Mouse (Mus musculus) limb, embryonic 14.5 days (tissue): ENCODE measurements around the gene Armc6. TPM values are rescaled to one million over a fixed set of nuclear protein-coding genes. Genes with fewer than 3 reads are reported as not detected.

ENCODE experiments used
- ATAC-seq: fragments of 200-750 bp; cut with Nextera tagmentation; 2 replicates; pipeline ENCODE4 v1.8.0; 2017; ENCODE audit warnings: low read depth, moderate number of reproducible peaks, moderate TSS enrichment; ENCODE audit not compliant: low FRiP score
- DNase-seq: peaks from one replicate; pipeline ENCODE4 v3.0.0-alpha.2; 2015; ENCODE audit warnings: low spot score
- H3K27ac ChIP-seq: fragments of 300-500 bp; sonication (generic); replicated peaks from 2 replicates; pipeline ENCODE4 v1.5.1; 2014; ENCODE audit warnings: low read depth, mild to moderate bottlenecking, low read length, moderate library complexity, mixed read lengths
- H3K27me3 ChIP-seq: fragments of 300-500 bp; sonication (generic); 2 replicates; pipeline ENCODE4 v1.6.1; 2014; ENCODE audit warnings: low read length, mixed read lengths; ENCODE audit not compliant: control insufficient read depth, insufficient read depth
- H3K36me3 ChIP-seq: fragments of 300-500 bp; sonication (generic); 2 replicates; pipeline ENCODE4 v1.6.1; 2014; ENCODE audit warnings: mild to moderate bottlenecking, low read length, moderate library complexity, mixed read lengths; ENCODE audit not compliant: control insufficient read depth, insufficient read depth
- H3K4me1 ChIP-seq: fragments of 300-500 bp; sonication (generic); 2 replicates; pipeline ENCODE4 v1.6.1; 2014; ENCODE audit warnings: antibody characterized with exemption, low read length, mixed read lengths; ENCODE audit not compliant: control insufficient read depth, insufficient read depth
- H3K4me2 ChIP-seq: fragments of 300-500 bp; sonication (generic); replicated peaks from 2 replicates; pipeline ENCODE4 v1.6.1; 2014; ENCODE audit warnings: low read depth, mild to moderate bottlenecking, low read length, moderate library complexity; ENCODE audit not compliant: severe bottlenecking
- H3K4me3 ChIP-seq: fragments of 300-500 bp; sonication (generic); replicated peaks from 2 replicates; pipeline ENCODE4 v1.5.1; 2014; ENCODE audit warnings: low read length
- H3K9ac ChIP-seq: fragments of 300-500 bp; sonication (generic); 2 replicates; pipeline ENCODE4 v1.6.1; 2014; ENCODE audit warnings: mild to moderate bottlenecking, low read depth, low read length, moderate library complexity; ENCODE audit not compliant: severe bottlenecking
- H3K9me3 ChIP-seq: fragments of 300-500 bp; sonication (generic); 2 replicates; pipeline ENCODE4 v1.6.1; 2016; ENCODE audit warnings: low read length; ENCODE audit not compliant: control insufficient read depth
- POLR2A ChIP-seq: fragments of 200-500 bp; IDR thresholded peaks from 2 replicates; pipeline ENCODE4 v1.8.0; 2012; ENCODE audit warnings: inconsistent platforms, mild to moderate bottlenecking, moderate library complexity, borderline replicate concordance; ENCODE audit not compliant: insufficient read depth, insufficient read length; ENCODE audit errors: extremely low read depth
- WGBS: fragments of 180-500 bp; shearing (Covaris S2); extraction: QIAGEN DNeasy Blood & Tissue Kit; methylation state at CpG from one replicate; pipeline ENCODE4 v1.1.7; 2014; 5-methylcytosine and 5-hydroxymethylcytosine counted together
- polyA plus RNA-seq, 2 experiments: library from polyadenylated mRNA; depleted of rRNA in 1 of 2; stranded (reverse) in 1 of 2; unstranded in 1 of 2; fragments of >200 nt; fragmentation: Nextera tagmentation in 1 of 2; extraction: Ambion mirVana in 1 of 2; gene quantifications; 2 replicates each; pipeline versions ENCODE4 v1.2.1 to v1.2.3; 2012 to 2014

The Armc6 gene
- polyA plus RNA-seq (2012; rRNA removed) (35.0 and 42.3 TPM in 2 replicates), polyA plus RNA-seq (2014; fragmentation: Nextera tagmentation; extraction: Ambion mirVana) (22.8 and 26.8 TPM in 2 replicates)

DNA sequence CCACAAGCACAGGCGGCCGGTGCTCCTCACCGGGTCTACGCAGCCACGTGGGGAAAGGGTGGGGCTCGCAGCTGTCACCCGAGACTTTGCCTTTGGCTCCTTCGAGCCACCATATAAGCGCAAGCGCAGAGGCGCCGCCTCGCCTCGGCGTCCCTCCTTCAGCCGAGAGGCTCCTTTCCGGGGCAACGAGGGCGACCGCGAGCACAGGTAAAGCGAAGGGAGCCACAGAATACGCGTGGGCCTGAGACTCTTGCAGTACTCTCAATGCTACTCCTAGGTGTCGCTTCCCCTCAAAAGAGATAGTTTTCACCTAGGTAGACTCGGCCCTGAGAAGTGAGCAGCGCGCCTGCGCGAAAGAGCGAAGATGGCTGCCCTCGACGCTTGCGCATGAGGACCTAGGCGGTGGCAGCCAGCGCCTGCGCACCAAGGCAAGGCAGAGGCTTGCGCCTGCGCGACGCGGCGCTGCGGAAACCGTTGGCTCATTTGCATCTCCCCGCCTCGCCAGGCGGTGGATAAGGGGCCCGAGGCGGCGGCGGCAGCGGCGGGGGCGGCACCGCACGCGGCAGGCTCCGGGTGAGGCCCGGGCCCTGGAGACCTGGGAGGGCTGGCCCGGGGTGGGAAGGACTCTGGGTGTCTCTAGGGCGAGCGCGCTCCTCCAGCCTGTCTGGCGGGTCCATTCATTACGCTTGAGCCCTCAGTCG is at the start of gene Armc6, which contains the start of gene Sugp2:
Gene Armc6 (minus strand): TSS at position 387 of the 701 bp plus-strand sequence.
Gene Sugp2 (plus strand): TSS at position 147 of the 701 bp plus-strand sequence.
- ATAC-seq (peak; percentile 97), DNase-seq (peak; percentile 97)
- Histone ChIP-seq H3K9ac (peak within 1 kb of the TSS; percentile 84), H3K36me3 (peaks cover 40% of the 10 kb centered on the region), H3K4me1 (peaks cover 12% of the 10 kb centered on the region), H3K27ac (peak within 1 kb of the TSS; percentile 93), H3K9me3 (no peaks in the 10 kb centered on the region), H3K4me2 (peak within 1 kb of the TSS; percentile 90), H3K27me3 (no peaks in the 10 kb centered on the region), H3K4me3 (peak within 1 kb of the TSS; percentile 78)
- WGBS: under 1% methylated on average over 57 of the region's 67 CpGs
- TF ChIP-seq POLR2A: peak; percentile 94; the same call in 1 of the 2 replicates

DNA sequence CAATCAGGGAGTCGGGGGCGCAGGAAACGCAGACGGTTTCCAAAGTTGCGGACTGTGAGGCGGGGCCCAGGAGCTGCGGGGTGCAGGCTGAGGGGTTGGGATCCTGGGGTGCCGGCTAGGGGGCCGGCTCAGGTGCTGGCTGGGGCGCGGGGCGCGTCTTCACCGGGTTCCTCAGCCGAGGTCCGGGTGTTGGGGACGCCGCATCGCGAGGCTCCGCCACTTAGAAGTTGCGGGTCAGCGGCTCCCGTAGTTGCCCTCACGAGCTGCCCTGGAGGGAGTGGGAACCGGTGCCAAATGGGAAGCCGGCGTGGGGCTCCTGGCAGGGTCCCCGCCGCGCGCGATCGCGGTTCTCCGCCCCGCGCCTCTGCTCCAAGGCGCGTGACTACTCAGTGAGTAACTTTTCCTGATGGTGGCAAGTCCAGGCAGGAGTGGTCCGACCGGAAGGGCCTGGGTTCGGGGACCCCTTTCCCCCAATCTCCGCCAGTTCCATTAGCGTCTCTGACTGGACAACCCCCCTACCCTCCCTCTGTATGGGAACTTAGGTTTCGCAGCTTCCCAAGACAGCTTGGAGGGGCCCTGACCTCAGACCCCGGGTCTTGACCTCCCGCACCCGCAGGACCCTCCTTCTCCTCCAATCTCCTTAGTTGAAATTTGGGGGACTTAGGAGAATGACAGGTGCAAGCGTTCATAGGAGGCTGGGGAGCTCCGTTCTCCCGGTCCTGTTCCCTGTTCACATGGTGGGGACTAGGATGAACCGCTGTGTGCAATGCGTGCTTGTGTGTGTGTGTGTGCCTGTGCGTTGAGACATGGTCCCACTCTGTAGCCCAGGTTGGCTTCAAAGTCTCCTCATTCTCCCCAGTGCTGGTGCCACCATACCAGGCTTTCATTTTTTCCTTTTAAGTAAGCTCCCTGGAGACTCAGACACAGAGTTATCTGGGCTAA is 49.1 kb upstream of the Armc6 start:
- WGBS: 2% methylated on average over 46 of the region's 55 CpGs
- TF ChIP-seq POLR2A: no peak
- Histone ChIP-seq H3K4me1 (peaks cover 4% of the 10 kb centered on the region), H3K9me3 (no peaks in the 10 kb centered on the region), H3K4me2 (peak overlapping the region; percentile 75), H3K27ac (peak overlapping the region; percentile 82), H3K4me3 (peak overlapping the region; percentile 85), H3K9ac (peak overlapping the region; percentile 94), H3K27me3 (no peaks in the 10 kb centered on the region), H3K36me3 (peaks cover 30% of the 10 kb centered on the region)
- DNase-seq (no peak), ATAC-seq (peak; percentile 65)

DNA sequence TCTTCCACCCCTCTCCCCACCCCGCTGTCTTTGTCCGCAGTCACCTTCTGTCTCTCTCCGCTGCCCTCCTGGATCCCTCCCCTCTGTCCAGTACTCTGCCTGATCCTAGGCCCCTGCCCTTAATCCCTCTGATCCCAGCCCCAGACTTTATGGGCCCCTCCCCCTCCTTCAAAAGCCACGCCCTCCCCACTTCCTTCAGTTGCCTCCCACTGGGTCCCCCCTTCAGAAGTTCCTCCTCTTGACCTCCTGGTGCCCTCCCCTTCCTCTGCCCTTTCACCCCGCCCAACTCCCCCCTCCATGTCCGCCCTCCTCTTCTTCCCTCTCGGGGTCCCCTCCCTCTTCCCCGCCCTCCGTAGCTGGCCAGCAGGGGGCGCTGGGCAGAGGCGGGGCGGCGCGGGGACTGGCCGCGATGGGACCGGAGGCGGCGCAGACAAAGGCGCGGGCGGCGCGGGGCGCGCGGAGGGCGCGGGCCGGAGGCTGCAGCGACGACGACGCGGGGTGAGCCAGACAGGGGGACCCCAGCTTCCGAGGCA is 48.4 kb upstream of the Armc6 start, which contains the start of gene Homer3:
Gene Homer3 (plus strand): TSS at position 225 of the 533 bp plus-strand sequence.
- ATAC-seq (peak; percentile 90), DNase-seq (peak; percentile 79)
- H3K4me2 ChIP-seq: peak within 1 kb of the TSS; percentile 75
- peaks cover 7% of the 10 kb centered on the region for H3K4me1 ChIP-seq
- peak within 1 kb of the TSS; percentile 85 for H3K4me3 ChIP-seq
- H3K27ac ChIP-seq: peak within 1 kb of the TSS; percentile 82
- WGBS: 1% methylated on average over 12 of the region's 36 CpGs
- peak; percentile 80; the same call in 1 of the 2 replicates for TF ChIP-seq POLR2A
- H3K9me3 ChIP-seq: no peaks in the 10 kb centered on the region
- H3K9ac ChIP-seq: peak within 1 kb of the TSS; percentile 94
- H3K27me3 ChIP-seq: no peaks in the 10 kb centered on the region
- H3K36me3 ChIP-seq: peaks cover 27% of the 10 kb centered on the region

DNA sequence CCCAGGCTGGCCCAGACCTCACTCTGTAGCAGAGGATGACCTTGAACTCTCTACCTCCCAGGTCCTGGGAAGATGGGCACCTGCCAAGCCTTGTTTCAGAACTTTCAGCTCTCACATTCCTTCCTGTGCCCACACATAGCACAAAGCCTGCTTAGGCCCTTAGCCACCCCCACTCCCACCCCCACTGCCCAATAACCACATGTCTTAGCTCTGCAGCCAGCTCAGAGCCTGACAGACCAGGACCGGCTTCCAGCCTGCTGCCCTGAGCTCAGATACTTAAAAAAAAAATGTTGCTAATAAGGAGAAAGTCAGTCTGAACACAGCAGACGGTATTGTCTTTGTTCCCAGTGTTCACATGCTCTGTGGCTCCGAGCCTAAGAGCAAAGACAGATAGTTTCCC is 46.7 kb upstream of the Armc6 start:
- H3K9ac ChIP-seq: no peak overlapping the region
- ATAC-seq: no peak
- H3K4me3 ChIP-seq: no peak overlapping the region
- TF ChIP-seq POLR2A: no peak
- H3K36me3 ChIP-seq: peaks cover 10% of the 10 kb centered on the region
- H3K9me3 ChIP-seq: no peaks in the 10 kb centered on the region
- no peaks in the 10 kb centered on the region for H3K27me3 ChIP-seq
- DNase-seq: no peak
- H3K4me2 ChIP-seq: no peak overlapping the region
- WGBS: 38% methylated on average over 3 of the region's 3 CpGs
- H3K27ac ChIP-seq: no peak overlapping the region
- H3K4me1 ChIP-seq: peaks cover 7% of the 10 kb centered on the region

DNA sequence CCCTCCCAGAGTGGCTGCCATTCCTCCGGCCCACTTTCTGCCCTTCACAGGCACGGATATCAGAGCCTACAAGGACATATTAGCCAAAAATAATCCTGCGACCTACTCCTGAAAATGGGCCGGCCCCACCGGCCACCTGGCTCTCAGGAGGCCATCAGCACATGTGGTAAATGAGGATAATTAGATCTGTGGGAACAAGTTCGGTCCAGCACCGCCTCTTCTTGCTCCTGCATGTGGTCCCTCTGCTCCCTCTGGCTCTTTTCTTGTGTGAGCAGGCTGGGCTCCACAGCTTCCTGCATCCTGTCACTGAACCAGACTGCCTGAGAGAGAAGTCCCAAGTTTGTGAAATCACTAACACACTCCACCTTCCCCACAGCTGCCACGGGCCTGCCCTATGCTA is 45.0 kb upstream of the Armc6 start:
- WGBS: 39% methylated on average over 8 of the region's 8 CpGs
- ATAC-seq (no peak), DNase-seq (no peak)
- Histone ChIP-seq H3K36me3 (no peaks in the 10 kb centered on the region), H3K9ac (0 out of 2 replicates have a peak overlapping the region, but pooled peaks have one; percentile 7), H3K4me2 (no peak overlapping the region), H3K4me3 (no peak overlapping the region), H3K27ac (no peak overlapping the region), H3K27me3 (no peaks in the 10 kb centered on the region), H3K9me3 (no peaks in the 10 kb centered on the region), H3K4me1 (peaks cover 7% of the 10 kb centered on the region)
- TF ChIP-seq POLR2A: no peak
